Mouse (Mus musculus): ENCODE measurements around the gene Setd1b. TPM values are rescaled to one million over a fixed set of nuclear protein-coding genes. Genes with fewer than 3 reads are reported as not detected.

Gene Setd1b
- polyA plus RNA-seq, 1 experiment from 2014 or later: 9.8 TPM

DNA sequence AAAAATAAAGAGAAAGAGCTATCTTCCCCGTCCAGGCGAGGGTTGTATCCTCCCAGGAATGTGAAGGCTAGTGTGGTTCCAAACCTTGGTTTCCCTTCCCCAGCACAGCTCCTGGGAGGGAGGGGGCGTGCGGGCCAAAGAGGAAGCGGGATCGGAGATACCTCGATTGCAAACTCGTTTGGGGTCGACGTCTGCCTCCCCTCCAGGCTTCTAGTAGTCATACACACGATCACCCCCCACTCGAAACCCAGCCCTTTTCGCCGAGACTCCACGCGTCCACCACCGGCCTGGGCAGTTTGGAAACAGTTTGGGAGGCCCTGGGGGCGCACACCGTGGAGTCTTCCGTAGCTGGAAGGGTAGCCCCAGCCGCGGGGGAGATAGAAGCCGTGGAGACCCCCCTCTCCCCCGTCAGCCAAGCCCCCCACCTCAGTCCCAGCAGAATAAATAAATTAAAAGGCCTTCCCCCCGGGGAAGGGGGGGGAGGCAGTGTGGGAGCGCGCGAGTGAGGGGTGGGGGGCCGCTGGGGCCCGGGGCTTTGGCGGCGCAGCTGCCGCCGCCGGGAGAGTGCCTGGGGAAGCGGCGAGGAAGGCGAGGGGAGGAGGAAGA is 335 bp upstream of the Setd1b start:
- Histone ChIP-seq H3K27ac (replicated peaks; ENCODE audit: low read depth, low read length) (peak overlapping the region; percentile 100), H3K9me3 (ENCODE audit: control insufficient read depth, low read length) (no peaks in the 10 kb centered on the region), H3K4me3 (ENCODE audit: low read depth, low read length) (peak overlapping the region; percentile 90), H3K4me2 (ENCODE audit: low read depth, low read length) (peak overlapping the region; percentile 100), H3K9ac (ENCODE audit: low read depth, low read length) (peak overlapping the region; percentile 100), H3K27me3 (replicated peaks; ENCODE audit: control insufficient read depth, insufficient read depth, low read length) (no peaks in the 10 kb centered on the region), H3K36me3 (ENCODE audit: control insufficient read depth, insufficient read depth, low read length) (peaks cover 11% of the 10 kb centered on the region), H3K4me1 (ENCODE audit: control insufficient read depth, insufficient read depth, low read length) (peaks cover 35% of the 10 kb centered on the region)
- ATAC-seq (ENCODE audit: low read depth) (no peak), DNase-seq (ENCODE audit: low spot score) (peak; percentile 80)
- 3% methylated on average over 25 of the region's 38 CpGs for WGBS

DNA sequence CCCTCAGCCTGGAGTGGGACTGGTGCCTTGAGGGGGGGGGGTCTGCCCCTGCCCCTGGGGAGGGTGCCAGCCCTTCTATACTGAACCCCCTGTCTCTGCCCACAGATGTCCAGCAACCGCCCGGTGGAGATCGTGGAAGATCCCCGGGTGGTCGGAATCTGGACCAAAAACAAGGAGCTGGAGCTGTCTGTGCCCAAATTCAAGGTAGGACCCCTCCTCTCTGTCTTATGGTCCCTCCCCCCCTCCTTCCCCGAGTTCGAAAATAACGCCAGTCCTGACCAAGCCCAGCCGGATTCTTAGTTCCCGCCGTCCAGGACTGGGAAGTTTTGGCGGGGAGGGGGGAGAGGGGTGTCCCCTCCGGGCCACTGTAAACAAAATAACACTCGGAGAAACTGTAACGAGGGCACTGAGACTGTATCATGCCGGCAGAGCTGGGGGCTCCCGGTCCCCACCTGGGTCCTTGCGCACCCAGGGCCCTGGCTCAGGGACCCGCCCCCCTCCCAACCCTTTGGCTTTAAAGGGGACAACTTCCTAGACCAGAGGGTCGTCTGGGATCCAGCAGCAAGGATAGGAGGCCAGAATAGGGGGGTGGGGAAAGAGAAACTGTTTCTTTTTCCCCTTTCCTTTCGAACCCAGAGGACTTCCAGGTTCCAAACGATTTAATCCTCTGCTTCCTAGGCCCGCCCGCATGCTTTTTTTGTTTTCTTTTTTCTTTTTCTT is 1.4 kb downstream of the Setd1b start:
- H3K36me3 ChIP-seq (ENCODE audit: control insufficient read depth, insufficient read depth, low read length): peaks cover 28% of the 10 kb centered on the region
- DNase-seq (ENCODE audit: low spot score) (peak; percentile 67), ATAC-seq (ENCODE audit: low read depth) (no peak)
- WGBS: 4% methylated on average over 14 of the region's 24 CpGs
- H3K9me3 ChIP-seq (ENCODE audit: control insufficient read depth, low read length): no peaks in the 10 kb centered on the region
- H3K4me3 ChIP-seq (ENCODE audit: low read depth, low read length): peak overlapping the region; percentile 90
- H3K27ac ChIP-seq (replicated peaks; ENCODE audit: low read depth, low read length): peak overlapping the region; percentile 100
- peak overlapping the region; percentile 100 for H3K4me2 ChIP-seq (ENCODE audit: low read depth, low read length)
- H3K27me3 ChIP-seq (replicated peaks; ENCODE audit: control insufficient read depth, insufficient read depth, low read length): no peaks in the 10 kb centered on the region
- peak overlapping the region; percentile 100 for H3K9ac ChIP-seq (ENCODE audit: low read depth, low read length)
- H3K4me1 ChIP-seq (ENCODE audit: control insufficient read depth, insufficient read depth, low read length): peaks cover 21% of the 10 kb centered on the region

DNA sequence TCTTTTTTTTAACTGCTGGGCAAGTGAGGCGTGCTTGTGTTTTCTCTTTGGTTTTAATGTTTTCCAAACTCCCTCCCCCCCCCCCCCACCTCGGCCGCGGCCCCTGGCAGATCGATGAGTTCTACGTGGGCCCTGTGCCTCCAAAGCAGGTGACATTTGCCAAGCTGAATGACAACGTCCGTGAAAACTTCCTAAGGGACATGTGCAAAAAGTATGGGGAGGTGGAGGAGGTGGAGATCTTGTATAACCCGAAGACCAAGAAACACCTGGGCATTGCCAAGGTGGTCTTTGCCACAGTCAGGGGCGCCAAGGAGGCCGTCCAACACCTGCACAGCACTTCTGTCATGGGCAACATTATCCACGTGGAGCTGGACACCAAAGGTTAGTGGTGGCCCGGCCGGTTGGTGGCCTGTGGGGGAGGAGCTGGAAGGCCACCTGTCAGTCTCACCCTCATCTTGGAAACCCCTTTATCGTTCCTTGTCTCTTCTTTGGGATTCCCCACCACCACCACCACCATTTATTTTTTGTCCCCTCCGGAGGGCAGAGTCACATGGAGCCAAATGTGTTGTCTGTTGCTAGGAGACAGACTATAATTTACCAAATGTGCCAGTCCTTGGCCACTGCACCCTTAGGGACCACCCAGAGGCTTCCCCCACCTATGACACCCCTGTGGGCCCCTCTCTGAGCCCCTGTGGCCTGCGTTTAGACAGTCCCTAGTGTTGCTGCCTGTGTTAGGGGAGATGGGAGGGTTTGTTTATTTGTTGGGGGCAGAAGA is 2.2 kb downstream of the Setd1b start:
- peak overlapping the region; percentile 90 for H3K4me3 ChIP-seq (ENCODE audit: low read depth, low read length)
- peak overlapping the region; percentile 100 for H3K9ac ChIP-seq (ENCODE audit: low read depth, low read length)
- ATAC-seq (ENCODE audit: low read depth) (no peak), DNase-seq (ENCODE audit: low spot score) (no peak)
- peaks cover 22% of the 10 kb centered on the region for H3K4me1 ChIP-seq (ENCODE audit: control insufficient read depth, insufficient read depth, low read length)
- WGBS: 7% methylated on average over 17 of the region's 17 CpGs
- no peaks in the 10 kb centered on the region for H3K27me3 ChIP-seq (replicated peaks; ENCODE audit: control insufficient read depth, insufficient read depth, low read length)
- peak overlapping the region; percentile 100 for H3K4me2 ChIP-seq (ENCODE audit: low read depth, low read length)
- H3K9me3 ChIP-seq (ENCODE audit: control insufficient read depth, low read length): no peaks in the 10 kb centered on the region
- peak overlapping the region; percentile 100 for H3K27ac ChIP-seq (replicated peaks; ENCODE audit: low read depth, low read length)
- peaks cover 36% of the 10 kb centered on the region for H3K36me3 ChIP-seq (ENCODE audit: control insufficient read depth, insufficient read depth, low read length)

DNA sequence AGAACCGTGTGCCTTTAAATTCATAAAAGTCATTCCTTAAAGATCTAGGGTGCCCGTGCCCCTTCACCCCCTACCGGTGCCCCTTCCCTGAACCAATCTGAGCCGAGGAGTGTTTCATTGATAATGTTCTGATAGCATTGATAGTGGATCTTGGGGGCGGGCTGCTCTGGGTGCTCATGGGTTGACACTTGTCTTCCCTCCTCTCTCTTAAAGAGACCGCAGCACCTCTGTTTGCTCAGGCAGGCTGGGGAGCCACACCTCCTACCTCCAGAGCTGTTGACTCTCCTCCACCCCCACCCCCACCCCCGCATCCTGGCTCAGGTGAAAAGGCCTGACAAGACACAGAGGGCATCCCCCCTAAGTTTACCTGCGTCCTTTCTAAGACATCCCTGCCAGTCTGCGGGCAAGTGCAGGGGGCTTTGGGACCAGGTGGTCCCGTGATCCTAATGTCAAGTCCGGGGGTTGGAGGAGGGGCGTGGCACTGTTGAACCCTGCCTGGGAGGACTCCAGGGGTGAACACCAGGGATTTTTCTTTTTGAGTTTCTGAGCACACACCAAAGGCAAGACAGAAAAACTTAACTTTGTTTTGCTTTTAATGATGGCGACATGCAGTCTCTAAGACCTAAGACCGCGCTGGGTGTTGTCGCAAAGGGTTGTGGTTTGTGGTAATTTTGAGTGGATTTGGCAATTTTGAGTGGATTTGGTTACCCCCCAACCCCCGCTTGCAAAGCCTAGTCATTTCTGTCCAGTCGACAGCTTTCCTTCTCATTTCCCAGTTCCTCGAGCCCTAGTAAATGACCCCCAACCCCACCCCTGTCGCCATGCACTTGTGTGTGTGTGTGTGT is 3.0 kb downstream of the Setd1b start:
- Histone ChIP-seq H3K36me3 (ENCODE audit: control insufficient read depth, insufficient read depth, low read length) (peaks cover 42% of the 10 kb centered on the region), H3K4me1 (ENCODE audit: control insufficient read depth, insufficient read depth, low read length) (peaks cover 28% of the 10 kb centered on the region), H3K9ac (ENCODE audit: low read depth, low read length) (peak overlapping the region; percentile 100), H3K27ac (replicated peaks; ENCODE audit: low read depth, low read length) (no peak overlapping the region; the same call in 1 of the 2 replicates), H3K9me3 (ENCODE audit: control insufficient read depth, low read length) (no peaks in the 10 kb centered on the region), H3K4me2 (ENCODE audit: low read depth, low read length) (peak overlapping the region; percentile 100), H3K27me3 (replicated peaks; ENCODE audit: control insufficient read depth, insufficient read depth, low read length) (no peaks in the 10 kb centered on the region), H3K4me3 (ENCODE audit: low read depth, low read length) (peak overlapping the region; percentile 90)
- 30% methylated on average over 20 of the region's 20 CpGs for WGBS
- ATAC-seq (ENCODE audit: low read depth) (no peak), DNase-seq (ENCODE audit: low spot score) (no peak)

DNA sequence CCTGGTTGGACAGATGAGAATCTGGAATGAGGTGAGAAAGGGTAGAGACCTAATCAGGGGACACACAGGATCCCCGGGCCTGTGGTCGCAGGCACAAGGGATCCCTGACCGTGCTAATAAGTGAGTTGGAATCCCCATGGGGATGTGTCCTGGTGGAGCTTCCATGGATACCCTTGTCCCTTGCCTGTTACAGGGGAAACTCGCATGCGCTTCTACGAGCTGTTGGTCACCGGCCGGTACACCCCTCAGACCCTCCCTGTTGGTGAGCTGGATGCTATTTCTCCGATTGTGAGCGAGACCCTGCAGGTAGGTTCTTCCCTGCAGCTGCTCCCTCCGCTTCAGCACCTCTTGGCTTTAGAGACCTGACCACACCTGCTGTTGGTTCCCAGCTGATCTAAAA is 4.4 kb downstream of the Setd1b start:
- no peak for DNase-seq (ENCODE audit: low spot score)
- Histone ChIP-seq H3K36me3 (ENCODE audit: control insufficient read depth, insufficient read depth, low read length) (peaks cover 52% of the 10 kb centered on the region), H3K27ac (replicated peaks; ENCODE audit: low read depth, low read length) (no peak overlapping the region), H3K4me3 (ENCODE audit: low read depth, low read length) (no peak overlapping the region), H3K27me3 (replicated peaks; ENCODE audit: control insufficient read depth, insufficient read depth, low read length) (no peaks in the 10 kb centered on the region), H3K9ac (ENCODE audit: low read depth, low read length) (no peak overlapping the region), H3K4me1 (ENCODE audit: control insufficient read depth, insufficient read depth, low read length) (peaks cover 39% of the 10 kb centered on the region), H3K4me2 (ENCODE audit: low read depth, low read length) (0 out of 2 replicates have a peak overlapping the region, but pooled peaks have one; percentile 100), H3K9me3 (ENCODE audit: control insufficient read depth, low read length) (no peaks in the 10 kb centered on the region)
- ATAC-seq (ENCODE audit: low read depth): no peak
- 89% methylated on average over 11 of the region's 11 CpGs for WGBS

DNA sequence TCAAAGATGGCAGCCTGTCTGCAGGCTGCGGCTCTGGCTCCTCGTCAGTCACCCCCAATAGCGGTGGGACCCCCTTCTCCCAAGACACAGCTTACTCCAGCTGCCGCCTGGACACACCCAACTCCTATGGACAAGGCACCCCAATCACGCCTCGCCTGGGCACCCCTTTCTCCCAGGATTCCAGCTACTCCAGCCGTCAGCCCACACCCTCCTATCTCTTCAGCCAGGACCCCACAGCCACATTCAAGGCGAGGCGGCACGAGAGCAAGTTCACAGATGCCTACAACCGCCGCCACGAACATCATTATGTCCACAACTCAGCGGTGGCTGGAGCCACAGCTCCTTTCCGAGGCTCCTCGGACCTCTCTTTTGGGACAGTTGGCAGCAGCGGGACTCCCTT is 5.6 kb downstream of the Setd1b start:
- peaks cover 39% of the 10 kb centered on the region for H3K4me1 ChIP-seq (ENCODE audit: control insufficient read depth, insufficient read depth, low read length)
- H3K9me3 ChIP-seq (ENCODE audit: control insufficient read depth, low read length): no peaks in the 10 kb centered on the region
- no peak overlapping the region for H3K4me3 ChIP-seq (ENCODE audit: low read depth, low read length)
- H3K27ac ChIP-seq (replicated peaks; ENCODE audit: low read depth, low read length): no peak overlapping the region
- ATAC-seq (ENCODE audit: low read depth): no peak
- H3K36me3 ChIP-seq (ENCODE audit: control insufficient read depth, insufficient read depth, low read length): peaks cover 65% of the 10 kb centered on the region
- no peak overlapping the region for H3K9ac ChIP-seq (ENCODE audit: low read depth, low read length)
- no peak overlapping the region for H3K4me2 ChIP-seq (ENCODE audit: low read depth, low read length)
- 89% methylated on average over 17 of the region's 17 CpGs for WGBS
- no peak for DNase-seq (ENCODE audit: low spot score)
- no peaks in the 10 kb centered on the region for H3K27me3 ChIP-seq (replicated peaks; ENCODE audit: control insufficient read depth, insufficient read depth, low read length)

DNA sequence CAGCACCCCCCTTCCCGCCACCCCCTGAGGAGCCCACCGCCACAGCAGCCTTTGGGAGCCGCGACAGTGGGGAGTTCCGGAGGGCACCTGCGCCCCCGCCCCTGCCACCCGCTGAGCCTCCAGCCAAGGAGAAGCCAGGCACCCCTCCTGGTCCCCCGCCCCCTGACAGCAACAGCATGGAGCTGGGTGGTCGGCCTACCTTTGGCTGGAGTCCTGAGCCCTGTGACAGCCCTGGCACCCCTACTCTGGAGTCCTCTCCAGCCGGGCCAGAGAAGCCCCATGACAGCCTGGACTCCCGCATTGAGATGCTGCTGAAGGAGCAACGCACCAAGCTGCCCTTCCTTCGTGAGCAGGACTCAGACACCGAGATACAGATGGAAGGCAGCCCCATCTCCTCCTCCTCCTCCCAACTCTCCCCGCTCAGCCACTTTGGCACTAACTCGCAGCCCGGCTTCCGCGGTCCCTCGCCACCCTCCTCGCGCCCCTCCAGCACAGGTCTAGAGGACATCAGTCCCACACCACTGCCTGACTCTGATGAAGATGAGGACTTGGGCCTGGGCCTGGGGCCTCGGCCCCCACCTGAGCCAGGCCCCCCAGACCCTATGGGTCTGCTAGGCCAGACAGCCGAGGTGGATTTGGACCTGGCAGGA is 6.2 kb downstream of the Setd1b start:
- no peak for ATAC-seq (ENCODE audit: low read depth)
- Histone ChIP-seq H3K9ac (ENCODE audit: low read depth, low read length) (no peak overlapping the region), H3K27ac (replicated peaks; ENCODE audit: low read depth, low read length) (no peak overlapping the region), H3K36me3 (ENCODE audit: control insufficient read depth, insufficient read depth, low read length) (peaks cover 71% of the 10 kb centered on the region), H3K27me3 (replicated peaks; ENCODE audit: control insufficient read depth, insufficient read depth, low read length) (no peaks in the 10 kb centered on the region), H3K4me2 (ENCODE audit: low read depth, low read length) (no peak overlapping the region), H3K4me1 (ENCODE audit: control insufficient read depth, insufficient read depth, low read length) (peaks cover 39% of the 10 kb centered on the region), H3K4me3 (ENCODE audit: low read depth, low read length) (no peak overlapping the region), H3K9me3 (ENCODE audit: control insufficient read depth, low read length) (no peaks in the 10 kb centered on the region)
- 83% methylated on average over 22 of the region's 25 CpGs for WGBS
- no peak for DNase-seq (ENCODE audit: low spot score)
